Mouse (Mus musculus) kidney, adult 2 months (tissue): ENCODE data around the gene Ubtf. TPM values are rescaled to one million over a fixed set of nuclear protein-coding genes. Genes with fewer than 3 reads are reported as not detected.

Experiments used
- DNase-seq: peaks from one replicate; pipeline ENCODE4 v3.0.0; 2021
- H3K27ac ChIP-seq: fragments of 200-500 bp; 2 replicates; pipeline ENCODE4 v1.5.1; 2012; ENCODE audit warnings: low read depth, low read length, control low read depth, inconsistent platforms; ENCODE audit not compliant: insufficient read depth
- H3K27me3 ChIP-seq: fragments of 200-500 bp; replicated peaks from 2 replicates; pipeline ENCODE4 v1.6.1; 2012; ENCODE audit warnings: mild to moderate bottlenecking, moderate library complexity, low read length, inconsistent platforms; ENCODE audit not compliant: control insufficient read depth, insufficient read depth
- H3K36me3 ChIP-seq: fragments of 200-500 bp; 2 replicates; pipeline ENCODE4 v1.6.1; 2012; ENCODE audit warnings: mild to moderate bottlenecking, moderate library complexity, low read length, inconsistent platforms; ENCODE audit not compliant: control insufficient read depth, insufficient read depth
- H3K4me1 ChIP-seq: fragments of 200-500 bp; 2 replicates; pipeline ENCODE4 v1.6.1; 2011; ENCODE audit warnings: low read length; ENCODE audit not compliant: control insufficient read depth, insufficient read depth
- H3K4me3 ChIP-seq: fragments of 200-500 bp; 2 replicates; pipeline ENCODE4 v1.5.1; 2011; ENCODE audit warnings: mild to moderate bottlenecking, low read depth, low read length, control low read depth; ENCODE audit not compliant: insufficient read depth
- CTCF ChIP-seq: fragments of 200-500 bp; conservative IDR thresholded peaks from 2 replicates; pipeline ENCODE4 v1.5.1; 2011; ENCODE audit warnings: low read depth, mild to moderate bottlenecking, control low read depth, low read length, moderate library complexity, mixed read lengths; ENCODE audit not compliant: insufficient read depth, insufficient read length
- POLR2A ChIP-seq: fragments of 200-500 bp; IDR thresholded peaks from one replicate; pipeline ENCODE4 v1.6.1; 2011; ENCODE audit warnings: low read depth, low read length, control low read depth
- WGBS: fragments of 180-500 bp; shearing (Covaris S2); methylation state at CpG from one replicate; pipeline ENCODE4 v1.1.7; 2018; 5-methylcytosine and 5-hydroxymethylcytosine counted together
- polyA plus RNA-seq: library from polyadenylated mRNA; depleted of rRNA; stranded (reverse); fragments of >200 nt; gene quantifications from 2 replicates; pipeline ENCODE4 v1.2.3, GENCODE M21; 2012

Gene Ubtf
- polyA plus RNA-seq, 1 experiment = 30.3 TPM

- no peak overlapping the region for H3K27ac ChIP-seq
- WGBS = 57% methylated on average over 1 of the region's 1 CpGs
Observed at GRCm38 (mm10) chr11:102337921-102338320, 18.4 kb upstream of the Ubtf start.

GRCm38 (mm10) chr11:102336191-102336590 is 16.6 kb upstream of the Ubtf start:
- H3K27me3 ChIP-seq = no peaks in the 10 kb centered on the region
- H3K27ac ChIP-seq = no peak overlapping the region
- H3K4me1 ChIP-seq = 0 out of 2 replicates have a peak, but pooled peaks cover 3% of the 10 kb centered on the region
- no peaks in the 10 kb centered on the region for H3K36me3 ChIP-seq
- WGBS = 92% methylated on average over 1 of the region's 1 CpGs
- no peak for DNase-seq
- TF ChIP-seq POLR2A (no peak), CTCF (no peak)
- H3K4me3 ChIP-seq = no peak overlapping the region

More at GRCm38 (mm10) chr11:102337921-102338320, 18.4 kb upstream of the Ubtf start:
- Histone ChIP-seq H3K27me3 (no peaks in the 10 kb centered on the region), H3K36me3 (no peaks in the 10 kb centered on the region), H3K4me1 (0 out of 2 replicates have a peak, but pooled peaks cover 3% of the 10 kb centered on the region), H3K4me3 (no peak overlapping the region)
- TF ChIP-seq CTCF (no peak), POLR2A (no peak)
- no peak for DNase-seq

GRCm38 (mm10) chr11:102334973-102335700 is 15.6 kb upstream of the Ubtf start:
- peak overlapping the region; percentile 53; the same call in 1 of the 2 replicates for H3K27ac ChIP-seq
- DNase-seq = peak; percentile 64
- no peak overlapping the region for H3K4me3 ChIP-seq

GRCm38 (mm10) chr11:102334010-102334409 is 14.5 kb upstream of the Ubtf start:
- Histone ChIP-seq H3K4me3 (no peak overlapping the region), H3K27ac (no peak overlapping the region), H3K4me1 (0 out of 2 replicates have a peak, but pooled peaks cover 3% of the 10 kb centered on the region), H3K27me3 (no peaks in the 10 kb centered on the region), H3K36me3 (no peaks in the 10 kb centered on the region)
- WGBS = 67% methylated on average over 4 of the region's 4 CpGs
- DNase-seq = no peak
- TF ChIP-seq POLR2A (no peak), CTCF (no peak)

More at GRCm38 (mm10) chr11:102334973-102335700, 15.6 kb upstream of the Ubtf start:
- 49% methylated on average over 9 of the region's 9 CpGs for WGBS
- TF ChIP-seq POLR2A = no peak
- no peak for TF ChIP-seq CTCF
- Histone ChIP-seq H3K27me3 (no peaks in the 10 kb centered on the region), H3K36me3 (no peaks in the 10 kb centered on the region), H3K4me1 (0 out of 2 replicates have a peak, but pooled peaks cover 3% of the 10 kb centered on the region)

GRCm38 (mm10) chr11:102333061-102333460 is 13.5 kb upstream of the Ubtf start:
- DNase-seq = no peak
- no peak overlapping the region for H3K27ac ChIP-seq
- no peaks in the 10 kb centered on the region for H3K27me3 ChIP-seq
- no peak for TF ChIP-seq CTCF
- no peak for TF ChIP-seq POLR2A
- H3K4me3 ChIP-seq = no peak overlapping the region
- H3K36me3 ChIP-seq = no peaks in the 10 kb centered on the region
- no peaks in the 10 kb centered on the region for H3K4me1 ChIP-seq

GRCm38 (mm10) chr11:102331806-102332205 is 12.3 kb upstream of the Ubtf start:
- no peaks in the 10 kb centered on the region for H3K4me1 ChIP-seq
- H3K27ac ChIP-seq = no peak overlapping the region
- no peak overlapping the region for H3K4me3 ChIP-seq
- no peaks in the 10 kb centered on the region for H3K36me3 ChIP-seq
- no peak for DNase-seq
- WGBS = 56% methylated on average over 4 of the region's 4 CpGs
- H3K27me3 ChIP-seq = no peaks in the 10 kb centered on the region; the same call in 1 of the 2 replicates
- TF ChIP-seq CTCF = no peak
- no peak for TF ChIP-seq POLR2A

- no peaks in the 10 kb centered on the region; the same call in 1 of the 2 replicates for H3K27me3 ChIP-seq
- no peak overlapping the region for H3K27ac ChIP-seq
- DNase-seq = no peak
- H3K36me3 ChIP-seq = no peaks in the 10 kb centered on the region
- H3K4me3 ChIP-seq = no peak overlapping the region
- H3K4me1 ChIP-seq = no peaks in the 10 kb centered on the region
- TF ChIP-seq POLR2A = no peak
- TF ChIP-seq CTCF = no peak
- WGBS = 76% methylated on average over 3 of the region's 3 CpGs
Observed at GRCm38 (mm10) chr11:102330039-102330438, 10.5 kb upstream of the Ubtf start.
